In genomic region chr13:56251924-56252619, GRCm38 (mm10) we compare ENCODE assay signal across 9 mouse cellular contexts. TPM values are rescaled to one million over a fixed set of nuclear protein-coding genes. Genes with fewer than 3 reads are reported as not detected.
DNase-seq lines count a peak whose midpoint lies in the region; ATAC-seq and TF ChIP-seq lines count a peak whose summit lies in the region.
"Had no signal": no experiment of that assay in that cellular context is flagged by ENCODE, and none has a peak within 500 bp of the region (broad histone marks: within the 10 kb centered on the region; RNA-seq: fewer than 3 reads in every experiment).

TSS of gene Neurog1 (minus strand) at chr13:56252163.

- peak within 1 kb of the TSS; percentile 69 for H3K4me3 ChIP-seq in E14TG2a.4 (replicated peaks; ENCODE audit: low read length)
- peak within 1 kb of the TSS; percentile 38 for H3K4me3 ChIP-seq in embryonic facial prominence, embryonic 14.5 days (ENCODE audit: low read depth, low read length)
- H3K4me3 ChIP-seq in kidney, postnatal 0 days (replicated peaks; ENCODE audit: low read depth, low read length): peak within 1 kb of the TSS; percentile 30
- peak within 1 kb of the TSS; percentile 39 for H3K4me3 ChIP-seq in midbrain, embryonic 11.5 days (ENCODE audit: low read depth, low read length)
- H3K4me3 ChIP-seq: liver, embryonic 15.5 days had no signal

- intact Hi-C loops in gastrocnemius, postnatal 36 days (cut with DNase I): no loop called here

- H3K36me3 ChIP-seq in E14TG2a.4 (ENCODE audit: insufficient read depth, low read length): no peaks in the 10 kb centered on the region
- no peaks in the 10 kb centered on the region for H3K36me3 ChIP-seq in embryonic facial prominence, embryonic 14.5 days (ENCODE audit: control insufficient read depth, insufficient read depth, low read length)
- H3K36me3 ChIP-seq in kidney, postnatal 0 days (ENCODE audit: insufficient read depth, low read length): no peaks in the 10 kb centered on the region
- H3K36me3 ChIP-seq in midbrain, embryonic 11.5 days (ENCODE audit: control insufficient read depth, insufficient read depth, low read length): no peaks in the 10 kb centered on the region
- H3K36me3 ChIP-seq: liver, embryonic 15.5 days had no signal

- peak; percentile 83 for ATAC-seq in embryonic facial prominence, embryonic 14.5 days (ENCODE audit: low read depth)
- no peak for ATAC-seq in kidney, postnatal 0 days (replicated peaks; ENCODE audit: low FRiP score, low read depth)
- ATAC-seq in midbrain, embryonic 11.5 days (ENCODE audit: low FRiP score): peak; percentile 90

- no peak for TF ChIP-seq CTCF in E14TG2a.4 (conservative IDR thresholded peaks at IDR 0.05; ENCODE audit: low read length)
- TF ChIP-seq CTCF in kidney, postnatal 0 days (IDR thresholded peaks at IDR 0.05; ENCODE audit: low read depth): no peak

- H3K9ac ChIP-seq in embryonic facial prominence, embryonic 14.5 days (ENCODE audit: low read depth, low read length): 0 out of 2 replicates have a peak within 1 kb of the TSS, but pooled peaks have one; percentile 46
- no peak within 1 kb of the TSS for H3K9ac ChIP-seq in kidney, postnatal 0 days (ENCODE audit: low read depth, low read length)
- H3K9ac ChIP-seq in midbrain, embryonic 11.5 days (ENCODE audit: low read length): peak within 1 kb of the TSS; percentile 69
- H3K9ac ChIP-seq: liver, embryonic 15.5 days had no signal

- H3K4me1 ChIP-seq in E14TG2a.4 (replicated peaks; ENCODE audit: low read depth, low read length): peaks cover 41% of the 10 kb centered on the region
- H3K4me1 ChIP-seq in embryonic facial prominence, embryonic 14.5 days (ENCODE audit: control insufficient read depth, insufficient read depth, low read length): 0 out of 2 replicates have a peak, but pooled peaks cover 7% of the 10 kb centered on the region
- H3K4me1 ChIP-seq in kidney, postnatal 0 days (replicated peaks; ENCODE audit: insufficient read depth, low read length): peaks cover 6% of the 10 kb centered on the region; the same call in 1 of the 2 replicates
- peaks cover 58% of the 10 kb centered on the region for H3K4me1 ChIP-seq in midbrain, embryonic 11.5 days (ENCODE audit: control insufficient read depth, insufficient read depth, low read length)
- H3K4me1 ChIP-seq: liver, embryonic 15.5 days had no signal

- H3K9me3 ChIP-seq in E14TG2a.4 (ENCODE audit: low read length): 0 out of 2 replicates have a peak, but pooled peaks cover 3% of the 10 kb centered on the region
- H3K9me3 ChIP-seq in embryonic facial prominence, embryonic 14.5 days (ENCODE audit: control insufficient read depth, low read length): 0 out of 2 replicates have a peak, but pooled peaks cover under 1% of the 10 kb centered on the region
- H3K9me3 ChIP-seq in kidney, postnatal 0 days (replicated peaks; ENCODE audit: low read length): no peaks in the 10 kb centered on the region
- no peaks in the 10 kb centered on the region for H3K9me3 ChIP-seq in midbrain, embryonic 11.5 days (ENCODE audit: control insufficient read depth, low read length)
- H3K9me3 ChIP-seq: liver, embryonic 15.5 days had no signal

- H3K4me2 ChIP-seq in embryonic facial prominence, embryonic 14.5 days (ENCODE audit: low read depth, low read length): peak within 1 kb of the TSS; percentile 63
- peak within 1 kb of the TSS; percentile 50 for H3K4me2 ChIP-seq in kidney, postnatal 0 days (ENCODE audit: low read length)
- H3K4me2 ChIP-seq in midbrain, embryonic 11.5 days: peak within 1 kb of the TSS; percentile 37
- H3K4me2 ChIP-seq: liver, embryonic 15.5 days had no signal

- H3K27ac ChIP-seq in embryonic facial prominence, embryonic 14.5 days (replicated peaks; ENCODE audit: low read depth, low read length): no peak within 1 kb of the TSS
- no peak within 1 kb of the TSS for H3K27ac ChIP-seq in kidney, postnatal 0 days
- peak within 1 kb of the TSS; percentile 81 for H3K27ac ChIP-seq in midbrain, embryonic 11.5 days (ENCODE audit: low read depth, low read length)
- H3K27ac ChIP-seq: liver, embryonic 15.5 days had no signal

- H3K27me3 ChIP-seq in E14TG2a.4 (ENCODE audit: insufficient read depth, low read length): peaks cover 99% of the 10 kb centered on the region
- H3K27me3 ChIP-seq in embryonic facial prominence, embryonic 14.5 days (replicated peaks; ENCODE audit: control insufficient read depth, insufficient read depth, low read length): peaks cover 100% of the 10 kb centered on the region
- H3K27me3 ChIP-seq in kidney, postnatal 0 days (ENCODE audit: insufficient read depth, low read length): peaks cover 99% of the 10 kb centered on the region
- peaks cover 96% of the 10 kb centered on the region for H3K27me3 ChIP-seq in midbrain, embryonic 11.5 days (ENCODE audit: control insufficient read depth, insufficient read depth, low read length)

- DNase-seq in cerebellum, adult 9-10 months: peak; percentile 3
- DNase-seq in cerebellum, adult 11 months: no peak
- peak; percentile 46 for DNase-seq in embryonic facial prominence, embryonic 14.5 days (ENCODE audit: low spot score)
- DNase-seq in kidney, postnatal 0 days (ENCODE audit: low spot score): no peak
- peak; percentile 97 for DNase-seq in midbrain, embryonic 11.5 days (ENCODE audit: low spot score, missing footprints)
- no peak for DNase-seq in B cell, adult 2 months
- DNase-seq in gastrocnemius, postnatal 36 days: no peak

- under 1% methylated on average over 37 of the region's 65 CpGs for WGBS in embryonic facial prominence, embryonic 14.5 days
- WGBS in kidney, postnatal 0 days: under 1% methylated on average over 65 of the region's 65 CpGs
- under 1% methylated on average over 65 of the region's 65 CpGs for WGBS in midbrain, embryonic 11.5 days

RNA-seq across cellular contexts. Expression of gene Neurog1, which starts in this region (rescaled TPM):
- polyA plus RNA-seq in embryonic facial prominence, embryonic 14.5 days (2014; fragmentation: Nextera tagmentation; extraction: Ambion mirVana): 1.7 and 2.2 TPM in 2 replicates
- polyA plus RNA-seq in kidney, postnatal 0 days (2015; fragmentation: Nextera tagmentation; extraction: Ambion mirVana): not detected in 2 replicates
- 35.6 and 42.1 TPM in 2 replicates for polyA plus RNA-seq in midbrain, embryonic 11.5 days (2014; fragmentation: Nextera tagmentation; extraction: Ambion mirVana)
- not detected for total RNA-seq in gastrocnemius, postnatal 36 days (2021)
- polyA plus RNA-seq: liver, embryonic 15.5 days had no signal

Comparison
In these comparisons a context has a peak if more than half of its experiments do, and no peak if none do; other contexts are left out.
1. RNA of gene Neurog1 (polyA plus RNA-seq): 35.6 to 42.1 TPM in midbrain, embryonic 11.5 days; 1.7 to 2.2 TPM in embryonic facial prominence, embryonic 14.5 days and not detected in kidney, postnatal 0 days; every median in the first group is over 10 times any median in the second.
2. DNase-seq: peak in cerebellum, adult 9-10 months (single experiment), embryonic facial prominence, embryonic 14.5 days (single experiment) and midbrain, embryonic 11.5 days (single experiment); none in cerebellum, adult 11 months (single experiment), kidney, postnatal 0 days (single experiment), B cell, adult 2 months (0 of 2) and gastrocnemius, postnatal 36 days (0 of 2).
3. Peak in every context shown above with its lines, with median percentiles within 50 percentile points of each other: H3K4me3 ChIP-seq and H3K4me2 ChIP-seq.